18 mouse cellular contexts compared by ENCODE assay signal in the genomic region with DNA sequence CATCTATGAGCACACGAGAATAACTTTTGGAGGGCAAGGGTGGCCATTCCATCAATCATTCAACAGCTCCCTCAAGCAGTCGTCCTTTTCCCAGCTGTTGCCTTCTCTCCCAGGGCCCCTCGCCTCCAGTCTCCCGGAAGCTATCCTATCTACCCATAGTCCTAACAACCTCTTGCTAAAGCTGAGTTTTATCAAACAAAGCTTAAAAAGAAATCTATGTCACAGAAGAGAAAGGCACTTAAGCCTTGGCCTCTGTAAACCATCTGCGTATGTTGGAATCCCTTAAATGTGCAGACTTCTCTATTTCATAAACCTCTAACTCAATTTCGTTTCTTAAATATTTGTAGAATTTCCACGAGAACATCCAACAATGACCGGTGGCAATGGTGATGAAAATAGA.
"Had no signal": no experiment of that assay in that cellular context is flagged by ENCODE, and none has a peak within 500 bp of the region (broad histone marks: within the 10 kb centered on the region; RNA-seq: fewer than 3 reads in every experiment).

No protein-coding gene starts in this region.

- H3K4me3 ChIP-seq: kidney, embryonic 15.5 days; midbrain, embryonic 12.5 days; midbrain, embryonic 15.5 days; neural tube, embryonic 12.5 days; neural tube, embryonic 15.5 days had no signal

- ATAC-seq: liver, postnatal 0 days; lung, postnatal 0 days; midbrain, embryonic 15.5 days had no signal

- H3K4me2 ChIP-seq: kidney, embryonic 15.5 days; liver, embryonic 11.5 days; lung, embryonic 14.5 days; midbrain, embryonic 12.5 days; midbrain, embryonic 15.5 days; neural tube, embryonic 12.5 days; neural tube, embryonic 15.5 days had no signal

- DNase-seq: kidney, adult 18-20 months; kidney, postnatal 10 days; kidney, postnatal 36 days; liver, postnatal 0 days; lung, embryonic 14.5 days; right cerebral cortex, adult 18-20 months; right cerebral cortex, postnatal 14 days; right cerebral cortex, postnatal 4 days; thymus, postnatal 25 days had no signal

- H3K4me1 ChIP-seq: midbrain, embryonic 12.5 days; midbrain, embryonic 15.5 days; neural tube, embryonic 12.5 days; neural tube, embryonic 15.5 days had no signal

- H3K9me3 ChIP-seq: kidney, embryonic 15.5 days; midbrain, embryonic 12.5 days; midbrain, embryonic 15.5 days; neural tube, embryonic 12.5 days; neural tube, embryonic 15.5 days had no signal

- H3K27me3 ChIP-seq: kidney, embryonic 15.5 days; midbrain, embryonic 12.5 days; midbrain, embryonic 15.5 days; neural tube, embryonic 12.5 days; neural tube, embryonic 15.5 days had no signal

- H3K9ac ChIP-seq: kidney, embryonic 15.5 days; liver, embryonic 14.5 days; liver, postnatal 0 days; lung, embryonic 14.5 days; midbrain, embryonic 12.5 days; midbrain, embryonic 15.5 days; neural tube, embryonic 12.5 days; neural tube, embryonic 15.5 days had no signal

- H3K27ac ChIP-seq: kidney, embryonic 15.5 days; liver, embryonic 14.5 days; macrophage; midbrain, embryonic 12.5 days; midbrain, embryonic 15.5 days; neural tube, embryonic 12.5 days; neural tube, embryonic 15.5 days had no signal

- H3K36me3 ChIP-seq: kidney, embryonic 15.5 days; midbrain, embryonic 12.5 days; midbrain, embryonic 15.5 days; neural tube, embryonic 12.5 days; neural tube, embryonic 15.5 days had no signal
